Mouse (Mus musculus): ENCODE data around the gene Nfe2l1. TPM values are rescaled to one million over a fixed set of nuclear protein-coding genes. Genes with fewer than 3 reads are reported as not detected.

Gene Nfe2l1
- polyA plus RNA-seq, 1 experiment from 2014 or later = 64.8 TPM

DNA sequence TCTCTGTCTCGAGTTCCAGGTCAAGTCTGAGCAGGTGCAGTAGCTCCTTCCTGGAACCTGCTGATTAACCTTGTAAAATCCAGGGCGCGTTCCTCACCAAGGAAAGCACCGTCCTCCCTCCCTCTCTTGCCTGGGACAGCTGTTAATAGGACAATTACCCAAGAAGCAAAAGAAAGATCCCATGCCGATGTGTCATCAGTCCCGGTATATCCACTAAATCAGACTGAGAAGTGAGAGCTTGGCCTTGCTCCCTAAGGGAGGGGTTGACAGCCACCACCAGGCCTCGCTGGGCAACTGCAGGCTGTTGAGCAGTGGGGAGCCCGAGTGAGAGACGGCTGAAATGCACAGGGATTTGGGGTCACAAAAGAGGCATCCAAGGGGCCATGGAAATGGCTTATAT lies 7.5 kb upstream of the Nfe2l1 start:
- Histone ChIP-seq H3K36me3 (ENCODE audit: control insufficient read depth, insufficient read depth) (no peaks in the 10 kb centered on the region), H3K27ac (ENCODE audit: low read length) (no peak overlapping the region), H3K4me2 (ENCODE audit: low read length) (no peak overlapping the region), H3K4me3 (replicated peaks; ENCODE audit: low read length) (no peak overlapping the region), H3K27me3 (replicated peaks; ENCODE audit: control insufficient read depth, insufficient read depth, low read length) (no peaks in the 10 kb centered on the region), H3K9me3 (ENCODE audit: control insufficient read depth, low read length) (no peaks in the 10 kb centered on the region), H3K4me1 (replicated peaks; ENCODE audit: control insufficient read depth, insufficient read depth, low read length) (no peaks in the 10 kb centered on the region), H3K9ac (replicated peaks; ENCODE audit: low read depth, low read length) (no peak overlapping the region)
- no peak for ATAC-seq
- WGBS = 30% methylated on average over 9 of the region's 9 CpGs

- H3K4me2 ChIP-seq (ENCODE audit: low read length) = no peak overlapping the region
- WGBS = 95% methylated on average over 1 of the region's 1 CpGs
- H3K36me3 ChIP-seq (ENCODE audit: control insufficient read depth, insufficient read depth) = no peaks in the 10 kb centered on the region
- H3K4me1 ChIP-seq (replicated peaks; ENCODE audit: control insufficient read depth, insufficient read depth, low read length) = peaks cover 4% of the 10 kb centered on the region
- no peak overlapping the region for H3K9ac ChIP-seq (replicated peaks; ENCODE audit: low read depth, low read length)
- H3K9me3 ChIP-seq (ENCODE audit: control insufficient read depth, low read length) = no peaks in the 10 kb centered on the region
- H3K27me3 ChIP-seq (replicated peaks; ENCODE audit: control insufficient read depth, insufficient read depth, low read length) = no peaks in the 10 kb centered on the region
- no peak overlapping the region for H3K27ac ChIP-seq (ENCODE audit: low read length)
- no peak for ATAC-seq
- H3K4me3 ChIP-seq (replicated peaks; ENCODE audit: low read length) = no peak overlapping the region
These were observed 4.4 kb upstream of the Nfe2l1 start for GRCm38 (mm10) chr11:96834127-96834526.

DNA sequence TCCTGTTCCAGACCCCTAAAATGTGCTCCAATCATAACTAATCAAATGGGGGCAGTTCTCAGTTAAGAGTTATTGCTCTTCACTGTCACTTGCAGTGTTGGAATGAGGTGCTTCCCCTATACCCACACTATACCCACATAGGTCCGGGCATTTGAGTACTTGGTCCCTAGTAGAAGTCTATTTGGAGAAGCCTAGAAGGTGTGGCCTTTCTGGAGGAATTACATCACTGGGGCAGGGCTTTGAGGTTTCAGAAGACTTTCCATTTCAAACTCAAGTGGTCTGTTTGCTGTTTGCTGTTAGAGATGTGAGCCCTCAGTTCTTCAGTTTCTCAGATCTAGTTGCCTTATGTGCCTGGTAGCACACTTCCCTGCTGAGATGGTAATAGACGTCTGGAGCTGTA lies 3.2 kb upstream of the Nfe2l1 start:
- 66% methylated on average over 2 of the region's 2 CpGs for WGBS
- no peak overlapping the region for H3K9ac ChIP-seq (replicated peaks; ENCODE audit: low read depth, low read length)
- H3K4me3 ChIP-seq (replicated peaks; ENCODE audit: low read length) = no peak overlapping the region
- ATAC-seq = no peak
- no peaks in the 10 kb centered on the region for H3K9me3 ChIP-seq (ENCODE audit: control insufficient read depth, low read length)
- H3K27me3 ChIP-seq (replicated peaks; ENCODE audit: control insufficient read depth, insufficient read depth, low read length) = no peaks in the 10 kb centered on the region
- H3K27ac ChIP-seq (ENCODE audit: low read length) = no peak overlapping the region
- H3K36me3 ChIP-seq (ENCODE audit: control insufficient read depth, insufficient read depth) = no peaks in the 10 kb centered on the region
- peaks cover 13% of the 10 kb centered on the region for H3K4me1 ChIP-seq (replicated peaks; ENCODE audit: control insufficient read depth, insufficient read depth, low read length)
- no peak overlapping the region for H3K4me2 ChIP-seq (ENCODE audit: low read length)

GRCm38 (mm10) chr11:96832541-96832940 lies 2.8 kb upstream of the Nfe2l1 start:
- no peaks in the 10 kb centered on the region for H3K36me3 ChIP-seq (ENCODE audit: control insufficient read depth, insufficient read depth)
- ATAC-seq = no peak
- H3K4me2 ChIP-seq (ENCODE audit: low read length) = no peak overlapping the region
- no peaks in the 10 kb centered on the region for H3K9me3 ChIP-seq (ENCODE audit: control insufficient read depth, low read length)
- H3K4me1 ChIP-seq (replicated peaks; ENCODE audit: control insufficient read depth, insufficient read depth, low read length) = peaks cover 17% of the 10 kb centered on the region
- H3K27ac ChIP-seq (ENCODE audit: low read length) = no peak overlapping the region
- no peaks in the 10 kb centered on the region for H3K27me3 ChIP-seq (replicated peaks; ENCODE audit: control insufficient read depth, insufficient read depth, low read length)
- H3K4me3 ChIP-seq (replicated peaks; ENCODE audit: low read length) = no peak overlapping the region
- WGBS = 91% methylated on average over 3 of the region's 3 CpGs
- no peak overlapping the region for H3K9ac ChIP-seq (replicated peaks; ENCODE audit: low read depth, low read length)

GRCm38 (mm10) chr11:96831516-96831915 lies 1.7 kb upstream of the Nfe2l1 start:
- no peaks in the 10 kb centered on the region for H3K9me3 ChIP-seq (ENCODE audit: control insufficient read depth, low read length)
- WGBS = 79% methylated on average over 4 of the region's 4 CpGs
- no peaks in the 10 kb centered on the region for H3K36me3 ChIP-seq (ENCODE audit: control insufficient read depth, insufficient read depth)
- H3K27ac ChIP-seq (ENCODE audit: low read length) = no peak overlapping the region
- H3K4me1 ChIP-seq (replicated peaks; ENCODE audit: control insufficient read depth, insufficient read depth, low read length) = peaks cover 27% of the 10 kb centered on the region
- no peak for ATAC-seq
- H3K27me3 ChIP-seq (replicated peaks; ENCODE audit: control insufficient read depth, insufficient read depth, low read length) = no peaks in the 10 kb centered on the region
- H3K9ac ChIP-seq (replicated peaks; ENCODE audit: low read depth, low read length) = no peak overlapping the region
- no peak overlapping the region for H3K4me2 ChIP-seq (ENCODE audit: low read length)
- H3K4me3 ChIP-seq (replicated peaks; ENCODE audit: low read length) = no peak overlapping the region

DNA sequence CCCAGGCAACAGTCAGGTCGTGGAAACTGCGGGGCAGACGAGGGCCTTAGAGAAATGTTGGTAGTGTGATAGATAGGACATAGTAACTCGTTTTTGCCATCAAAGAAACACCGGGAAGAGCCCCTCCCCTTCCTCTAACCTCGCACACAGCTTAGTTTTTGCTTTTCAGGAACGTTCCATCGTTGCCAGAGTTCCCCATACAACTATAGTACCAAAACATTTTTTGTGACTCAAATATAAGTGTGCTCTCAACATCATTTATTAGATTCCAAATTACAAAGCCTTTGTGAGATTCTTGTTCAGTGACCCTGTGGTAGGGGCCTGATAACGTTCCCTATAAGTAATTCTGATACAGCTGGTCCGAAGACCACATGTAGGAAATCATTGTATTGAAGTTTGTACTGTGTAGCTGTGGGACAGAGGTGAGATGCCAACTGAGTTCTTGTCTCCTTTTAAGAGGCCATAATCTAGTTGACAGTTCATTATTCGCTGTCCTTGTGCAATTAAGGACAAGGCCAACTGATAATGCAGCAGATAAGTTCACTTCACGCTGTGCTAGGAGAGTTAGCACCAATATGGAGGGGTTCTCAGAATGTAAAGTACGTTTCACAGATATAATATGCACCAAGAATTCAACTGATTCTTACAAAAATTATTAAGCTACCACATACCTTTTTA lies 910 bp upstream of the Nfe2l1 start:
- WGBS = 19% methylated on average over 13 of the region's 13 CpGs
- Histone ChIP-seq H3K4me2 (ENCODE audit: low read length) (peak overlapping the region; percentile 65), H3K9me3 (ENCODE audit: control insufficient read depth, low read length) (no peaks in the 10 kb centered on the region), H3K36me3 (ENCODE audit: control insufficient read depth, insufficient read depth) (no peaks in the 10 kb centered on the region), H3K27ac (ENCODE audit: low read length) (peak overlapping the region; percentile 91), H3K9ac (replicated peaks; ENCODE audit: low read depth, low read length) (peak overlapping the region; percentile 70), H3K27me3 (replicated peaks; ENCODE audit: control insufficient read depth, insufficient read depth, low read length) (no peaks in the 10 kb centered on the region), H3K4me3 (replicated peaks; ENCODE audit: low read length) (peak overlapping the region; percentile 89), H3K4me1 (replicated peaks; ENCODE audit: control insufficient read depth, insufficient read depth, low read length) (peaks cover 36% of the 10 kb centered on the region)
- no peak for ATAC-seq

DNA sequence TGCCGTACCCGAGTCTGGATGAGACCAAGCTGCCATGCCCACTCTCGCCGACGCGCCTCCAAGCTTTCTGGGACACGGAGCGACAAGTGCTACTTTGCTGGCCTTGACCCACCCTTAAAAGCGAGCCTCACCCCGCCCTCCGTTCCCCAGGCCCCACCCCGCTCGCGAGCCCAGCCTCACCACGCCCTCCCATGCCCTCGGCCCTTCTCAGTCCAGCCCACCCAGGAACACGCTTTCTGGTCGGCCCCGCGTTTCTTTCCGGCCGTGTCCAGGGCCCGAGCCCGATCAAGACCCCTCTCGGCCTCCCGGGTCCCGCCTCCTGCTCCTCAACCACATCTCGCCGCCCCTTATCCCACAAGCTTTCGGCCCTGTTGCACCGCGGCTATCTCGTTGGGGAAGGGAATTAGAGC lies 360 bp downstream of the Nfe2l1 start:
- Histone ChIP-seq H3K4me2 (ENCODE audit: low read length) (peak overlapping the region; percentile 87), H3K4me1 (replicated peaks; ENCODE audit: control insufficient read depth, insufficient read depth, low read length) (peaks cover 48% of the 10 kb centered on the region), H3K4me3 (replicated peaks; ENCODE audit: low read length) (peak overlapping the region; percentile 89), H3K36me3 (ENCODE audit: control insufficient read depth, insufficient read depth) (no peaks in the 10 kb centered on the region), H3K9me3 (ENCODE audit: control insufficient read depth, low read length) (no peaks in the 10 kb centered on the region), H3K9ac (replicated peaks; ENCODE audit: low read depth, low read length) (peak overlapping the region; percentile 88), H3K27me3 (replicated peaks; ENCODE audit: control insufficient read depth, insufficient read depth, low read length) (no peaks in the 10 kb centered on the region), H3K27ac (ENCODE audit: low read length) (peak overlapping the region; percentile 93)
- under 1% methylated on average over 33 of the region's 33 CpGs for WGBS
- ATAC-seq = peak; percentile 21

DNA sequence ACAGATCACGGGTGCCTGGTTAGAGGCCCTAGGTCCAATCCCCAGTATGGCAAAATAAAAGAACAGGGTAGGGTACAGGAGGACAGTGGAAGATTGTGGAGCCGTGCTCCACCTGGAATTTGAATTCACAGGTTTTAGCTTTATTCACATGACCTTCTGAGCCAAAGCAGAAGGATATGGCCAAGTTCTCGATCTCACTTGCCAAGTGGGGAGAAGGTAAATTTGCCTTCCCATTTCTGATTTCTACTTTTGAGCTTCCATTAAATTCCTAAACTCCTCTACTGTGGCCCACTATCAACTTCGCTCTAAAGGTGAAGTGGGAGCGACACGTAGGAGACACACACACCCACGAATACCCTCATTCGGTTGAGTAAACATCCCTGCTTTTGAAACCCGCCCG lies 887 bp downstream of the Nfe2l1 start:
- no peak overlapping the region; the same call in 1 of the 2 replicates for H3K27ac ChIP-seq (ENCODE audit: low read length)
- ATAC-seq = no peak
- peaks cover 52% of the 10 kb centered on the region for H3K4me1 ChIP-seq (replicated peaks; ENCODE audit: control insufficient read depth, insufficient read depth, low read length)
- peak overlapping the region; percentile 88 for H3K9ac ChIP-seq (replicated peaks; ENCODE audit: low read depth, low read length)
- no peaks in the 10 kb centered on the region for H3K27me3 ChIP-seq (replicated peaks; ENCODE audit: control insufficient read depth, insufficient read depth, low read length)
- H3K4me3 ChIP-seq (replicated peaks; ENCODE audit: low read length) = peak overlapping the region; percentile 89
- 12% methylated on average over 10 of the region's 10 CpGs for WGBS
- H3K4me2 ChIP-seq (ENCODE audit: low read length) = peak overlapping the region; percentile 87
- H3K36me3 ChIP-seq (ENCODE audit: control insufficient read depth, insufficient read depth) = no peaks in the 10 kb centered on the region
- H3K9me3 ChIP-seq (ENCODE audit: control insufficient read depth, low read length) = no peaks in the 10 kb centered on the region

- Histone ChIP-seq H3K27ac (ENCODE audit: low read length) (no peak overlapping the region), H3K4me3 (replicated peaks; ENCODE audit: low read length) (no peak overlapping the region), H3K36me3 (ENCODE audit: control insufficient read depth, insufficient read depth) (no peaks in the 10 kb centered on the region), H3K4me1 (replicated peaks; ENCODE audit: control insufficient read depth, insufficient read depth, low read length) (peaks cover 62% of the 10 kb centered on the region), H3K9ac (replicated peaks; ENCODE audit: low read depth, low read length) (no peak overlapping the region), H3K27me3 (replicated peaks; ENCODE audit: control insufficient read depth, insufficient read depth, low read length) (no peaks in the 10 kb centered on the region), H3K4me2 (ENCODE audit: low read length) (no peak overlapping the region), H3K9me3 (ENCODE audit: control insufficient read depth, low read length) (no peaks in the 10 kb centered on the region)
- no peak for ATAC-seq
- 79% methylated on average over 9 of the region's 9 CpGs for WGBS
These were observed 1.9 kb downstream of the Nfe2l1 start for GRCm38 (mm10) chr11:96827917-96828316.

Measured in forebrain, embryonic 16.5 days (tissue).